Mouse (Mus musculus) liver, embryonic 14 days (tissue): ENCODE data around the gene Hist1h2ad. TPM values are rescaled to one million over a fixed set of nuclear protein-coding genes. Genes with fewer than 3 reads are reported as not detected.

ENCODE experiments used
- polyA plus RNA-seq: library from polyadenylated mRNA; depleted of rRNA; stranded (reverse); fragments of >200 nt; gene quantifications from 2 replicates; pipeline ENCODE4 v1.2.3, GENCODE M21; 2012; rRNA removed

Hist1h2ad gene
- polyA plus RNA-seq = 8.7 and 8.8 TPM in 2 replicates

GRCm38 (mm10) chr13:23573898-23574524 lies at the start of gene Hist1h2ad, which contains the start of gene Hist1h2bf:
TSS of gene Hist1h2ad (plus strand) at chr13:23574381.
TSS of gene Hist1h2bf (minus strand) at chr13:23574196.

GRCm38 (mm10) chr13:23530901-23531875 lies 43.0 kb upstream of the Hist1h2ad start, which contains the start of gene Hist1h4h:
TSS of gene Hist1h4h (plus strand) at chr13:23531050.

GRCm38 (mm10) chr13:23533560-23534367 lies 40.4 kb upstream of the Hist1h2ad start, which contains the start of gene Hist1h2af:
TSS of gene Hist1h2af (plus strand) at chr13:23533906.

GRCm38 (mm10) chr13:23535137-23536075 lies 38.8 kb upstream of the Hist1h2ad start, which contains the start of gene Hist1h3g:
TSS of gene Hist1h3g (plus strand) at chr13:23535422.

GRCm38 (mm10) chr13:23542999-23543607 lies 31.1 kb upstream of the Hist1h2ad start, which contains the start of gene Hist1h2bh:
TSS of gene Hist1h2bh (minus strand) at chr13:23543392.

GRCm38 (mm10) chr13:23543965-23544786 lies 30.0 kb upstream of the Hist1h2ad start, which contains the start of gene Hist1h3f:
TSS of gene Hist1h3f (plus strand) at chr13:23544052.

GRCm38 (mm10) chr13:23551146-23551834 lies 22.9 kb upstream of the Hist1h2ad start, which contains the start of gene Hist1h4f:
TSS of gene Hist1h4f (minus strand) at chr13:23551648.

GRCm38 (mm10) chr13:23552962-23553361 lies 21.2 kb upstream of the Hist1h2ad start, which contains the start of gene Hist1h1d:
TSS of gene Hist1h1d (plus strand) at chr13:23553262.

GRCm38 (mm10) chr13:23561883-23562659 lies 12.1 kb upstream of the Hist1h2ad start, which contains the start of gene Hist1h3e:
TSS of gene Hist1h3e (minus strand) at chr13:23562369.

GRCm38 (mm10) chr13:23571022-23571503 lies 3.1 kb upstream of the Hist1h2ad start, which contains the start of the genes Hist1h2ae and Hist1h2bg:
TSS of gene Hist1h2ae (minus strand) at chr13:23571220.
TSS of gene Hist1h2bg (plus strand) at chr13:23571396.

GRCm38 (mm10) chr13:23575271-23575851 lies 1.2 kb downstream of the Hist1h2ad start, which contains the start of gene Hist1h3d:
TSS of gene Hist1h3d (plus strand) at chr13:23575763.

GRCm38 (mm10) chr13:23581408-23582218 lies 7.4 kb downstream of the Hist1h2ad start, which contains the start of gene Hist1h4d:
TSS of gene Hist1h4d (plus strand) at chr13:23581598.

GRCm38 (mm10) chr13:23620733-23621531 lies 46.8 kb downstream of the Hist1h2ad start, which contains the start of gene Hist1h2be:
TSS of gene Hist1h2be (minus strand) at chr13:23621124.

GRCm38 (mm10) chr13:23622175-23622671 lies 48.0 kb downstream of the Hist1h2ad start, which contains the start of gene Hist1h1e:
TSS of gene Hist1h1e (minus strand) at chr13:23622558.

